Mouse (Mus musculus) liver, embryonic 14.5 days (tissue): ENCODE measurements at regions not wholly inside any gene's neighbourhood (a gene's known extent, or its start where the extent isn't known, plus 50 kb on each side); places are given as distances from the start of the nearest gene placed in this dataset.

Experiments used
- CTCF ChIP-seq: IDR thresholded peaks from 2 replicates; pipeline ENCODE4 v1.5.1; 2016; ENCODE audit warnings: antibody characterized with exemption, low read depth, control low read depth
- EP300 ChIP-seq: IDR thresholded peaks from 2 replicates; pipeline ENCODE4 v1.6.1; 2016; ENCODE audit warnings: antibody characterized with exemption, low read depth

DNA sequence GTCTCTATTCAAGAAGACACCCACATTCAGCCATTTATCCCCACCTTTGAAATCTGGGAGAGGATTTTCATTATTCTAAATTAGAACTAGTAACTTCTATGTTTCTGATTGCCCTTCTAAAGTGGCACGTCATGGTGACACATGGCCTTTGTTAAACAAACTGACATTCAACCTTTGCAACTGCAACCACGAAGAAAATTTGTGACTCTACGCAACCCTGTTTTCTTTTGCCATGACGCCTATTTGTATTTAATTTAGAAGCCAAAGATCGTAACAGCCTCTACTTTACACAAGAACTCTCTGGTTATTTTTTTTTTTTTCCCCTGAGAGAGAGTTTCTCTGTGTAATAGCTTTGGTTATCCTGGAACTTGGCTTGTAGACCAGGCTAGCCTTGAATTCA, 93.2 kb downstream of the Dusp6 start:
- no peak for TF ChIP-seq EP300
- TF ChIP-seq CTCF, result no peak
